Mouse (Mus musculus): Measurements from ENCODE around the gene Cradd. TPM values are rescaled to one million over a fixed set of nuclear protein-coding genes. Genes with fewer than 3 reads are reported as not detected.

Cradd gene
- total and polyA plus RNA-seq, 3 experiments = 1.9 to 9.0 TPM; not detected in 1

DNA sequence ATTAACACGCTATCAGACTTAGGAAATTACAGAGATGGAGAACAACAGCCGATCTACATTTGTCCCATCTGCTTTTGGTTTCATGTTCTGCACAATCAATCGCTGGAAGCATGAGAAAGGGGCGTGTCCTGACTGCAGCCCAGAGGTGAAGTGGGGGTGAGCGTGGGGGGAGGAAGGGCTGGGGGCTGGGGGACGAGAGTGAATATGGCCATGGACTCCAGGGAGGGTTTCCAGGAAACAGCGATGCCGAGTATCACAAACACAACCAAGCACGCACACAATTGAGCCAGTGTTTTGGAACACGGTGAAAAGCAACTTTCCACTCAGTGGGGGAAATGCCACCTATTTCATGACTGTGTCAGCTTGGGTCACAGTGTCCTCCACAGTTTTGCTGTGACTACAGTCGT, 130.1 kb downstream of the Cradd start:
- no peak overlapping the region for H3K9ac ChIP-seq (ENCODE audit: control insufficient read depth, low read depth, low read length, poor library complexity, severe bottlenecking)
- H3K9me3 ChIP-seq (replicated peaks; ENCODE audit: insufficient read depth, low read length) = no peaks in the 10 kb centered on the region
- H3K79me2 ChIP-seq (ENCODE audit: control insufficient read depth, insufficient read depth, low read length, poor library complexity) = no peaks in the 10 kb centered on the region
- TF ChIP-seq POLR2A (IDR thresholded peaks at IDR 0.05; ENCODE audit: control insufficient read depth in 1 of 2, insufficient read depth in 1 of 2, low read depth in 1 of 2, low read length in 2 of 2, poor library complexity in 1 of 2) = no peak
- no peak for TF ChIP-seq MYC (IDR thresholded peaks at IDR 0.05; ENCODE audit: low read depth, low read length)
- TF ChIP-seq MAX (IDR thresholded peaks at IDR 0.05; ENCODE audit: low read length) = no peak
- TF ChIP-seq SMC3 (IDR thresholded peaks at IDR 0.05; ENCODE audit: low read depth, low read length) = no peak
- TF ChIP-seq USF1 (IDR thresholded peaks at IDR 0.05; ENCODE audit: low read depth, low read length) = no peak
- TF ChIP-seq TCF12 (IDR thresholded peaks at IDR 0.05; ENCODE audit: low read depth, low read length) = no peak
- no peak for TF ChIP-seq CHD1 (IDR thresholded peaks at IDR 0.05; ENCODE audit: low read depth, low read length)
- TF ChIP-seq ZMIZ1 (IDR thresholded peaks at IDR 0.05; ENCODE audit: low read depth, low read length) = no peak
- TF ChIP-seq TAL1 (IDR thresholded peaks at IDR 0.05; ENCODE audit: low read length) = no peak
- TF ChIP-seq GATA1 (IDR thresholded peaks at IDR 0.05; ENCODE audit: low read depth, low read length) = no peak
- H3K27ac ChIP-seq (ENCODE audit: control insufficient read depth, low read depth, low read length) = no peak overlapping the region
- no peaks in the 10 kb centered on the region for H3K27me3 ChIP-seq (ENCODE audit: control insufficient read depth in 1 of 2, insufficient read depth in 2 of 2, low read length in 2 of 2)
- H3K36me3 ChIP-seq (ENCODE audit: control insufficient read depth in 1 of 2, insufficient read depth in 2 of 2, low read length in 2 of 2) = peaks cover 0 to 28% of the 10 kb centered on the region in 2 experiments; a peak in 2 of 4 replicates
- H3K4me3 ChIP-seq (ENCODE audit: control insufficient read depth in 1 of 2, insufficient read depth in 1 of 2, low read depth in 2 of 2, low read length in 2 of 2) = no peak overlapping the region
- peaks cover 22 to 36% of the 10 kb centered on the region in 2 experiments for H3K4me1 ChIP-seq (ENCODE audit: control insufficient read depth in 1 of 2, insufficient read depth in 2 of 2, low read length in 2 of 2)
- DNase-seq (ENCODE audit: low read depth, low spot score) = no peak

DNA sequence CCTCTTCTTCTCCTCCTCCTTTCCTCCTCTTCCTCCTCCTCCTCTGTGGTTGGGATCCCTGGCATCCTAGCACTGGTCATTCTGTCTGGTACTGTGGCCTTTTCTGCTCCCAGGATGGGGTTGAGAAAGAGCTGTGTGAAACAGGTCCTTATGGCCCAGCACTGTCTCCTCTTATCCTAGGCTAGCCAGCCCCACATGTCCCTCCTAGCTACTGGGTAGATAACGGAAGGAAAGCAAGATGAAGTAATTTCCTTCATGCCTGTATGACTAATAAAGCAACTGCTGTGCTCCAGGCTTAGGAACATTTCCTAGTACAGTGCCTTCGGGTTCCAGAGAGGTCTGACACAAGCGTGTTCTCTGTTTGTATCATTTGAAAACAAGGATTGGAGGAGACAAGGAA, 132.1 kb downstream of the Cradd start:
- H3K27ac ChIP-seq (ENCODE audit: control insufficient read depth, low read depth, low read length) = peak overlapping the region; percentile 77

More for the DNA sequence above, 132.1 kb downstream of the Cradd start:
- DNase-seq (ENCODE audit: low read depth, low spot score) = peak; percentile 81
- H3K4me3 ChIP-seq (ENCODE audit: control insufficient read depth in 1 of 2, insufficient read depth in 1 of 2, low read depth in 2 of 2, low read length in 2 of 2) = peak overlapping the region; percentile 34 to 43
- peaks cover 22 to 36% of the 10 kb centered on the region in 2 experiments for H3K4me1 ChIP-seq (ENCODE audit: control insufficient read depth in 1 of 2, insufficient read depth in 2 of 2, low read length in 2 of 2)
- no peak for TF ChIP-seq MEF2A (IDR thresholded peaks at IDR 0.05; ENCODE audit: extremely low read depth, insufficient replicate concordance, low read depth, low read length, poor library complexity, severe bottlenecking)
- TF ChIP-seq MAZ (IDR thresholded peaks at IDR 0.05; ENCODE audit: low read depth, low read length) = no peak
- TF ChIP-seq NRF1 (IDR thresholded peaks at IDR 0.05; ENCODE audit: insufficient read depth, low read depth, low read length, poor library complexity, severe bottlenecking) = no peak
- TF ChIP-seq MXI1 (IDR thresholded peaks at IDR 0.05; ENCODE audit: low read depth, low read length) = peak; percentile 14; the same call in 1 of the 2 replicates
- TF ChIP-seq TAL1 (IDR thresholded peaks at IDR 0.05; ENCODE audit: low read length) = peak; percentile 80
- TF ChIP-seq EP300 (IDR thresholded peaks at IDR 0.05; ENCODE audit: low read depth in 1 of 2, low read length in 2 of 2) = peak in 1 of 2 experiments; percentile 73; a peak in 2 of 4 replicates
- peak in 1 of 2 experiments; percentile 49; a peak in 1 of 4 replicates for TF ChIP-seq POLR2A (IDR thresholded peaks at IDR 0.05; ENCODE audit: control insufficient read depth in 1 of 2, insufficient read depth in 1 of 2, low read depth in 1 of 2, low read length in 2 of 2, poor library complexity in 1 of 2)
- peak; percentile 67; the same call in 1 of the 2 replicates for TF ChIP-seq GATA1 (IDR thresholded peaks at IDR 0.05; ENCODE audit: low read depth, low read length)
- TF ChIP-seq ETS1 (IDR thresholded peaks at IDR 0.05; ENCODE audit: low read depth, low read length) = peak; percentile 83
- TF ChIP-seq SIN3A (IDR thresholded peaks at IDR 0.05; ENCODE audit: low read length) = peak; percentile 18; the same call in 1 of the 2 replicates
- peak; percentile 70 for TF ChIP-seq TBP (IDR thresholded peaks at IDR 0.05; ENCODE audit: low read depth, low read length)
- peak; percentile 65; the same call in 1 of the 2 replicates for TF ChIP-seq MYC (IDR thresholded peaks at IDR 0.05; ENCODE audit: low read depth, low read length)
- no peaks in the 10 kb centered on the region for H3K9me3 ChIP-seq (replicated peaks; ENCODE audit: insufficient read depth, low read length)
- H3K79me2 ChIP-seq (ENCODE audit: control insufficient read depth, insufficient read depth, low read length, poor library complexity) = no peaks in the 10 kb centered on the region
- no peaks in the 10 kb centered on the region for H3K27me3 ChIP-seq (ENCODE audit: control insufficient read depth in 1 of 2, insufficient read depth in 2 of 2, low read length in 2 of 2)
- peaks cover 0 to 28% of the 10 kb centered on the region in 2 experiments; a peak in 2 of 4 replicates for H3K36me3 ChIP-seq (ENCODE audit: control insufficient read depth in 1 of 2, insufficient read depth in 2 of 2, low read length in 2 of 2)
- peak overlapping the region; percentile 45 for H3K9ac ChIP-seq (ENCODE audit: control insufficient read depth, low read depth, low read length, poor library complexity, severe bottlenecking)
